Mouse (Mus musculus) heart, postnatal 36 days (tissue): ENCODE results near the gene Aagab. TPM values are rescaled to one million over a fixed set of nuclear protein-coding genes. Genes with fewer than 3 reads are reported as not detected.

Experiments used
- DNase-seq, 2 experiments: peaks; one replicate each; pipeline ENCODE4 v3.0.0; 2021 to 2022
- intact Hi-C: fragments of 180-260 bp; cut with DNase I; formaldehyde crosslinking; loops from one replicate; pipeline ENCODE4 v1.15.1; 2025
- total RNA-seq, 2 experiments: library from RNA; stranded (reverse); gene quantifications; 2 replicates each; pipeline ENCODE4 v1.2.3; 2021

Aagab gene
- total RNA-seq, 2 experiments from 2014 or later: 16.8 to 17.7 TPM

DNA sequence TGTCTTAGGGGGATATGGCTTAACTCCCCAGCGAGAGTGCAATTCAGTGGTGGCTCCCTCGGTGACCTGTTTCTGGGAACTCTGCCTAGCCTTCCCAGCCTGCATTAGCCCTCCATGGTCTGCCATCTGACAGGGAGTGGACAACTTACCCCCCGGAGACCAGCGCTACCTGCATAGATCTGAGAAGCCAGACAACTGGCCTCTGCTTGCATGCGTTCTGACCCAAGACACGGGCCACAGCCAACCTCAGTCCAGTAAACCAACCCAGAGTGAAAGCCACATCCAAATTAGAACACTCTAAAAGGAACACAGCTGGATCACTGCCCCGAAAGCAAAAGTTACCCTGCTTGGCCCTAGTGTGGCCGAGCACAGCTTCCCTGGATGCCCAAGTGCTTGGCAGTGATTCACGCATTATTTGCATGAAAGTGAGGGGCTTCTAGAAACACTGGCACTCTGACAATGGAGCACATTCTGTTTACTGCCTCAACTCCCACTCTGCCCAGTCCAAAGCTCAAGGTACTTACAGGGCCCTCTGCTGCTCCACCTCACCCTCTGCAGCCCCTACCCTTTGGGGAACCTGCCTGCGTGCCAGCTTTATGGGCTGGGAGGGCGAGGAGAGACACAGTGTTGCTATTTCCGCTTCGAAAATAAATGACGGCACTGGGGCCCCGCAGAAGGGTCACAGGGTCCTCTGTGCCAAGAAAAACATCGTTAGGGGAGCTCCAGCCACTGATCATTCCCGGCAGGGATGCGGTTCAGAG lies 64.3 kb downstream of the Aagab start:
- DNase-seq: peak; percentile 50 to 66
- intact Hi-C loops: loop anchor here (5.0 kb wide), 1 partner anchor 91 kb away; the partner anchor contains the start of gene Smad3

GRCm38 (mm10) chr9:63667373-63667724 lies 64.9 kb downstream of the Aagab start:
- intact Hi-C loops: loop anchor here (5.0 kb wide), 1 partner anchor 90 kb away; the partner anchor contains the start of gene Smad3
- no peak for DNase-seq

DNA sequence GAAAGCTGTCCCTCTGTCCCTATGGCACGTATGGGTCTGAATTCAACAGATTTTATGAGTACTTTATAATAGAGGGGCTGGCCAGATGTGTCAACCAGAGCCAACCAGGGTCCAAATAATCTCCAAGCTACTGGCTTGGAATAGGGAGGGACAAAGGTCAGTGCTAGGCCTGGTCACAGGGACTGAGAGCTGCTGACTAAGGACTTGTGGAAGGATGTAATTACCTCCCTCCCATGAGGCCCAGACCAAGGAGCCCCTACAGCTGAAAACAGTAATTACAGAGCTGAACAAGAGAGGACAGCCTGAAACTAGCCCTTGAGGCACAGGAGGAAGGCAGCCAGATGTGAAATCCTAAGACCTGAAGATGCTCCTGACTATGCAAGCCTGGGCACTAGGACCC lies 66.2 kb downstream of the Aagab start:
- intact Hi-C loops: loop anchor here (2.0 to 5.0 kb wide), 2 partner anchors 38 to 89 kb away; partner anchors contain the start of gene Smad3
- DNase-seq: no peak

DNA sequence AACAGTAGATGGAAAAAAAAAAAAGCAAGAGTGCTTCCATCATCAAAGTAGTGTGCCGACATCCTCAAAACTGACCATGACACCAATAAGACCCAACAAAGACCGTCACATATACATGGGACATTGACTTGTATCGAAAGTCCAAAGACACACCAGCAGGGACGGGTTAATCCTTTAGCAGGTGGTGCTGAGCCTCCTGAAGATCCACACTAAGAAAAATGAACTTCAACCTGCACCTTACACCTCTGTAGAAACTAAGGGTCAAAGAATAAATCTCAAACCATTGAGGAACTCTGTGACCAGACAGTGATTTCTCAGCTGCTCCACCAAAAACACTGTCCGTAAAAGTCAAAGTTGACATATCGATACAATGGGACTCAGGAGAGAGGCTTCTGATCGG lies 67.4 kb downstream of the Aagab start:
- DNase-seq: no peak

GRCm38 (mm10) chr9:63672797-63673493 lies 70.5 kb downstream of the Aagab start:
- no peak for DNase-seq
- intact Hi-C loops: no loop called here

More for the DNA sequence above, 67.4 kb downstream of the Aagab start:
- intact Hi-C loops: loop anchor here (2.0 to 5.0 kb wide), 2 partner anchors 37 to 87 kb away; partner anchors contain the start of gene Smad3

GRCm38 (mm10) chr9:63673494-63673805 lies 71.0 kb downstream of the Aagab start:
- DNase-seq: no peak
- intact Hi-C loops: no loop called here

- DNase-seq: no peak
- intact Hi-C loops: no loop called here
These were observed 72.2 kb downstream of the Aagab start for GRCm38 (mm10) chr9:63674613-63675012.

DNA sequence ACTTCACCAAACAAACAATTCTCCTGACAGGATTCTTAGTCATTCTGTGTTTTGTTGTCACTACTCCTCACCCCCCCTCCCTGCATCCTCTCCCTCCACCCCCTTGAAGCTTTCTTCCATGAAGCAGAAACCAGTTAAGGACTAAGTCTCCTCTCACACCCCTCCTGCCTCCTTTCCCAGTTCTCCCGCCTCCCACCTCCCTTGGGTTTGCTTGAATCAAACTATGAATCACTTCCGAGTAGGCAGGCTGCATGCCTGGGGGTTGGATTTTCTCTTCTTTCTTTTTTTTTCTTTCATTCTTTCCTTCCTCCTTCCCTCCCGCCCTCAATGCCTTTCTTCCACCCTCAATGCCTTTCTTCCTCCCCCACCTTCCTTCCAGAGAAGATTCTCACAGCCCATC lies 75.2 kb downstream of the Aagab start:
- no peak for DNase-seq
- intact Hi-C loops: no loop called here

DNA sequence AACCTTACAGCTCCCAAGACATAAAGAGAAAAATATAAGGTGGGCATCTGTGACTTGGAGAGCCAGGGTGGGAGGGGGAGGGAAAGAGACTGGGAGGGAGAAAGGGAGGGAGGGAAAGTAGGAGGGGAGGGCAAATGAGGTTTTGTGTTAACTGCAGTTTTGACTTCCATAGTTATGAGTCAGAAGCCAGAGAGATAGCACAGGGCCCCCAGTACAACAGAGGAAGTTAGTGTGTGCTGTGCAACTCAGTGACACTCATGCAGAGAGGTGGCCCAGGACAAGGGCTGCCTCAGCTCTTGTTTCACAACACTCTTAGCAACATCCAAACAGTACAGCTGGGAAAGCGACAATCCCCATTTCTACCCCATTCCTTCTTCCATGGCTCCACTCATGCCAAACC lies 75.6 kb downstream of the Aagab start:
- intact Hi-C loops: no loop called here
- no peak for DNase-seq

- no peak for DNase-seq
- intact Hi-C loops: no loop called here
These were observed 79.8 kb downstream of the Aagab start for GRCm38 (mm10) chr9:63682301-63682700.

- intact Hi-C loops: no loop called here
- no peak for DNase-seq
These were observed 80.5 kb downstream of the Aagab start for GRCm38 (mm10) chr9:63682943-63683342.

DNA sequence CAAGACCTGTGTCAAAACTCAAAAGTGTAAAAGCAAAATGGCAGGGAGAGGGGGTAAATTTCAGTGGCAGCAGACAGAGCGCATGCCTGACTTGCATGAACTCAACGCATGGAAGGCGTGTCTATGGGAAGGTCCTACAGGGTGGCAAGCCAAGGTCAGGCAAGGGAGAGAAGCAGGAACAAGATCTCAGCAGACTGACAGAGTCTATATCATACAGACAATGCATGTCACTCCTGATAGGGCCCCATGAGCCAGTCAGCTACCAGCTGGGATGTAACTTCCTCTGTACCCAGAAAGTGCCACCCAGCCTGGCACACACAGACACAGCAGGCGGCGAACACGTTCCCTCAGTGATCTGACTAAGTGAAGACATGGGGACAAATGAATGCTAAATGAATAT lies 81.8 kb downstream of the Aagab start:
- intact Hi-C loops: no loop called here
- DNase-seq: no peak

DNA sequence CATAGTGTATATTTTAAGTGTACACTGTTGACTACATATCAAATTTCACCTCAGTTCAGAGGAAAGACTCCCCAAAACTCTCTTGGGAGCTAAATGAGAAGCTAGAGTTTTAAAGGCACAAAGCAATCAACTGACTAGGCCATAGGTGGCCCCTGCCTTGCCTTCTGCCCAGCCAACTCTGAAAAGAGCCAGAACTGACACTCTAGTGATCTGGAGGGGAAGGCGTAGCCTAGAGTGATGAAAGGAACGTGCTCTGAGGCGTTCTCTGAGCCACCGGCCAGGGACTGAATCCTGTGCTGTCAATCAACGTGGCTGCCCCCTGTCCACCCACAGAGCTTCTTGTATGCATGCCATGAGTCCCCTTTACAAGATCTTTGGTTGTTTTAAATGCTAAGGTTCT lies 82.9 kb downstream of the Aagab start:
- DNase-seq: no peak
- intact Hi-C loops: no loop called here

- intact Hi-C loops: no loop called here
- no peak for DNase-seq
These were observed 85.1 kb downstream of the Aagab start for GRCm38 (mm10) chr9:63687413-63688015.

DNA sequence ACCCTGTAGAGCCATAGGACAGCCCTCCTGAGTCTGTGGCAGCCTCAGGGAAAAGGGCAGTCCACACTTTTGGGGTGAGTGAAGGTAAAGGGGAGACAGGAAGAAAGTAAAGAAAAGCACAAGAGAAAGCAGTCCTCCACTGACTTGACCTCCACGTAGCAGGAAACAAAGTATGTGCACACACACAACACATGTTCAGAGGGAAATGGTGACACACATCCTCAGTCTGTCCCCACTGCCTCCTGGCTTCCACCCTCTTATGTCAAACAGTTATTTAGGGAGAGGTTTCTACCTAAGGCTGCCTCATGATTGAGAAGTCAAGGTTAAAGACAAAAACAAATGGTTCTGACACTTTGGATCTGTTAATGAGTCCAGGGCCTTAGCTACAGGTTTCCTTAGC lies 88.1 kb downstream of the Aagab start:
- intact Hi-C loops: no loop called here
- DNase-seq: no peak

DNA sequence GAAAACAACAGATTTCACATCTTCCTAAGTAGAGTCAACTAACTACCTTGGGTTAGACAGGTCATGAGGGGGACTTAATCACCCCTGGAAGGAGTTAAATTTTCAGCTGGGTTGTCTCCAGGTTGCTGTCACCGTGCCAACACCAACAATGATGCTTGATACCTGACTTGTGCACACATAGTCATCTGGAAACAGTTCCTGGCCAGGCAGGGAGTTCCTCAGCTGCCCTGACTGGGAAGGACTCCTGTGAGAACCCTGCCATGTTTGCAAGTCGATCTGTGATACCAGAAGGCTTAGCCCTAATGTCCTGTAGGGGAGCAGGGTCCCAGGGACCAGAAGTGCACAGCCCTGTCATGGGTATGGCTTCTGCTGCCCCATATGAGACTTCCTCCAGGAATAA lies 89.5 kb downstream of the Aagab start:
- no peak for DNase-seq
- intact Hi-C loops: no loop called here

Other genes starting within 250 kb of the Aagab start
- 10 to 100 TPM; 18.9 to 19.2 TPM for gene Map2k5, start 224.8 kb upstream of the Aagab start, total RNA-seq
- gene 2300009A05Rik, start 203.4 kb upstream of the Aagab start, total RNA-seq: 10 to 100 TPM; 34.8 to 35.9 TPM
- not detected for gene Iqch, start 167 bp upstream of the Aagab start, total RNA-seq
- gene Smad3, start 155.3 kb downstream of the Aagab start, total RNA-seq: 10 to 100 TPM; 12.5 to 13.2 TPM